Mouse (Mus musculus): ENCODE results near the gene Olfr320. TPM values are rescaled to one million over a fixed set of nuclear protein-coding genes. Genes with fewer than 3 reads are reported as not detected.
"Not testable (repeated sequence)": the region's sequence is repeated elsewhere in the genome, so short reads cannot be mapped to it uniquely, and the experiment has no call there.

Olfr320 gene
- polyA plus RNA-seq, 1 experiment from 2014 or later = not detected

- ATAC-seq (ENCODE audit: low FRiP score) (no peak), DNase-seq (ENCODE audit: low spot score) (no peak)
- Histone ChIP-seq H3K36me3 (ENCODE audit: control insufficient read depth, insufficient read depth, low read length) (no peaks in the 10 kb centered on the region), H3K4me2 (replicated peaks; ENCODE audit: low read depth, low read length) (no peak overlapping the region), H3K4me1 (replicated peaks; ENCODE audit: control insufficient read depth, insufficient read depth, low read length) (no peaks in the 10 kb centered on the region), H3K9me3 (ENCODE audit: control insufficient read depth, low read length) (no peaks in the 10 kb centered on the region), H3K4me3 (ENCODE audit: low read depth, low read length) (no peak overlapping the region), H3K27me3 (ENCODE audit: control insufficient read depth, insufficient read depth, low read length) (no peaks in the 10 kb centered on the region), H3K9ac (ENCODE audit: low read depth, low read length) (no peak overlapping the region), H3K27ac (ENCODE audit: low read depth, low read length) (no peak overlapping the region)
- 87% methylated on average over 3 of the region's 3 CpGs for WGBS
Measured at GRCm38 (mm10) chr11:58655151-58655550, 25.7 kb upstream of the Olfr320 start.

- H3K9ac ChIP-seq (ENCODE audit: low read depth, low read length) = no peak within 1 kb of the TSS
- ATAC-seq (ENCODE audit: low FRiP score) (no peak), DNase-seq (ENCODE audit: low spot score) (no peak)
- no peak within 1 kb of the TSS for H3K4me2 ChIP-seq (replicated peaks; ENCODE audit: low read depth, low read length)
- no peaks in the 10 kb centered on the region for H3K27me3 ChIP-seq (ENCODE audit: control insufficient read depth, insufficient read depth, low read length)
- 89% methylated on average over 4 of the region's 4 CpGs for WGBS
- H3K9me3 ChIP-seq (ENCODE audit: control insufficient read depth, low read length) = no peaks in the 10 kb centered on the region
- H3K4me3 ChIP-seq (ENCODE audit: low read depth, low read length) = no peak within 1 kb of the TSS
- H3K36me3 ChIP-seq (ENCODE audit: control insufficient read depth, insufficient read depth, low read length) = no peaks in the 10 kb centered on the region
- no peaks in the 10 kb centered on the region for H3K4me1 ChIP-seq (replicated peaks; ENCODE audit: control insufficient read depth, insufficient read depth, low read length)
- no peak within 1 kb of the TSS for H3K27ac ChIP-seq (ENCODE audit: low read depth, low read length)
Measured at GRCm38 (mm10) chr11:58658596-58658995, 22.3 kb upstream of the Olfr320 start, which contains the start of gene Olfr322. Olfr322 (plus strand) TSS chr11:58658782.

- ATAC-seq (ENCODE audit: low FRiP score) (no peak), DNase-seq (ENCODE audit: low spot score) (no peak)
- Histone ChIP-seq H3K27me3 (ENCODE audit: control insufficient read depth, insufficient read depth, low read length) (no peaks in the 10 kb centered on the region), H3K4me2 (replicated peaks; ENCODE audit: low read depth, low read length) (no peak overlapping the region), H3K9ac (ENCODE audit: low read depth, low read length) (no peak overlapping the region), H3K27ac (ENCODE audit: low read depth, low read length) (no peak overlapping the region), H3K4me1 (replicated peaks; ENCODE audit: control insufficient read depth, insufficient read depth, low read length) (no peaks in the 10 kb centered on the region), H3K36me3 (ENCODE audit: control insufficient read depth, insufficient read depth, low read length) (no peaks in the 10 kb centered on the region), H3K4me3 (ENCODE audit: low read depth, low read length) (no peak overlapping the region), H3K9me3 (ENCODE audit: control insufficient read depth, low read length) (no peaks in the 10 kb centered on the region)
Measured at GRCm38 (mm10) chr11:58669252-58669651, 11.6 kb upstream of the Olfr320 start.

GRCm38 (mm10) chr11:58671825-58672224 is 9.1 kb upstream of the Olfr320 start:
- 54% methylated on average over 4 of the region's 4 CpGs for WGBS
- no peaks in the 10 kb centered on the region for H3K27me3 ChIP-seq (ENCODE audit: control insufficient read depth, insufficient read depth, low read length)
- no peak overlapping the region for H3K4me3 ChIP-seq (ENCODE audit: low read depth, low read length)
- no peak overlapping the region for H3K27ac ChIP-seq (ENCODE audit: low read depth, low read length)
- ATAC-seq (ENCODE audit: low FRiP score) = no peak
- no peak for DNase-seq (ENCODE audit: low spot score)
- no peaks in the 10 kb centered on the region for H3K36me3 ChIP-seq (ENCODE audit: control insufficient read depth, insufficient read depth, low read length)
- H3K9me3 ChIP-seq (ENCODE audit: control insufficient read depth, low read length) = no peaks in the 10 kb centered on the region
- H3K4me1 ChIP-seq (replicated peaks; ENCODE audit: control insufficient read depth, insufficient read depth, low read length) = no peaks in the 10 kb centered on the region
- H3K4me2 ChIP-seq (replicated peaks; ENCODE audit: low read depth, low read length) = no peak overlapping the region
- H3K9ac ChIP-seq (ENCODE audit: low read depth, low read length) = no peak overlapping the region

GRCm38 (mm10) chr11:58698862-58699261 is 18.0 kb downstream of the Olfr320 start, which contains the start of gene Olfr319:
Olfr319 (plus strand) TSS chr11:58699162.
- Histone ChIP-seq H3K27ac (ENCODE audit: low read depth, low read length) (no peak within 1 kb of the TSS), H3K9ac (ENCODE audit: low read depth, low read length) (no peak within 1 kb of the TSS), H3K36me3 (ENCODE audit: control insufficient read depth, insufficient read depth, low read length) (no peaks in the 10 kb centered on the region), H3K4me3 (ENCODE audit: low read depth, low read length) (no peak within 1 kb of the TSS), H3K27me3 (ENCODE audit: control insufficient read depth, insufficient read depth, low read length) (no peaks in the 10 kb centered on the region), H3K4me2 (replicated peaks; ENCODE audit: low read depth, low read length) (no peak within 1 kb of the TSS), H3K4me1 (replicated peaks; ENCODE audit: control insufficient read depth, insufficient read depth, low read length) (no peaks in the 10 kb centered on the region), H3K9me3 (ENCODE audit: control insufficient read depth, low read length) (no peaks in the 10 kb centered on the region)
- 91% methylated on average over 3 of the region's 3 CpGs for WGBS
- ATAC-seq (ENCODE audit: low FRiP score) (no peak), DNase-seq (ENCODE audit: low spot score) (no peak)

GRCm38 (mm10) chr11:58709086-58709485 is 28.2 kb downstream of the Olfr320 start:
- H3K4me2 ChIP-seq (replicated peaks; ENCODE audit: low read depth, low read length) = no peak overlapping the region
- H3K9me3 ChIP-seq (ENCODE audit: control insufficient read depth, low read length) = no peaks in the 10 kb centered on the region
- H3K4me3 ChIP-seq (ENCODE audit: low read depth, low read length) = no peak overlapping the region
- DNase-seq (ENCODE audit: low spot score) (no peak), ATAC-seq (ENCODE audit: low FRiP score) (no peak)
- no peaks in the 10 kb centered on the region for H3K27me3 ChIP-seq (ENCODE audit: control insufficient read depth, insufficient read depth, low read length)
- no peak overlapping the region for H3K27ac ChIP-seq (ENCODE audit: low read depth, low read length)
- 86% methylated on average over 11 of the region's 11 CpGs for WGBS
- no peaks in the 10 kb centered on the region for H3K36me3 ChIP-seq (ENCODE audit: control insufficient read depth, insufficient read depth, low read length)
- no peaks in the 10 kb centered on the region for H3K4me1 ChIP-seq (replicated peaks; ENCODE audit: control insufficient read depth, insufficient read depth, low read length)
- no peak overlapping the region for H3K9ac ChIP-seq (ENCODE audit: low read depth, low read length)

- not testable (repeated sequence) for H3K27ac ChIP-seq (ENCODE audit: low read depth, low read length); H3K9ac ChIP-seq (ENCODE audit: low read depth, low read length); H3K9me3 ChIP-seq (ENCODE audit: control insufficient read depth, low read length); H3K4me1 ChIP-seq (replicated peaks; ENCODE audit: control insufficient read depth, insufficient read depth, low read length); DNase-seq (ENCODE audit: low spot score); H3K4me2 ChIP-seq (replicated peaks; ENCODE audit: low read depth, low read length); H3K27me3 ChIP-seq (ENCODE audit: control insufficient read depth, insufficient read depth, low read length); H3K4me3 ChIP-seq (ENCODE audit: low read depth, low read length); H3K36me3 ChIP-seq (ENCODE audit: control insufficient read depth, insufficient read depth, low read length); ATAC-seq (ENCODE audit: low FRiP score)
- 89% methylated on average over 6 of the region's 7 CpGs for WGBS
Measured at GRCm38 (mm10) chr11:58717723-58718122, 36.8 kb downstream of the Olfr320 start.

GRCm38 (mm10) chr11:58719701-58720100 is 38.8 kb downstream of the Olfr320 start:
- H3K36me3 ChIP-seq (ENCODE audit: control insufficient read depth, insufficient read depth, low read length) = no peaks in the 10 kb centered on the region
- no peaks in the 10 kb centered on the region for H3K4me1 ChIP-seq (replicated peaks; ENCODE audit: control insufficient read depth, insufficient read depth, low read length)
- H3K4me3 ChIP-seq (ENCODE audit: low read depth, low read length) = no peak overlapping the region
- no peaks in the 10 kb centered on the region for H3K9me3 ChIP-seq (ENCODE audit: control insufficient read depth, low read length)
- H3K27me3 ChIP-seq (ENCODE audit: control insufficient read depth, insufficient read depth, low read length) = no peaks in the 10 kb centered on the region
- no peak overlapping the region for H3K27ac ChIP-seq (ENCODE audit: low read depth, low read length)
- no peak overlapping the region for H3K9ac ChIP-seq (ENCODE audit: low read depth, low read length)
- no peak for ATAC-seq (ENCODE audit: low FRiP score)
- DNase-seq (ENCODE audit: low spot score) = no peak
- H3K4me2 ChIP-seq (replicated peaks; ENCODE audit: low read depth, low read length) = no peak overlapping the region
- 85% methylated on average over 4 of the region's 4 CpGs for WGBS

GRCm38 (mm10) chr11:58723914-58724313 is 43.0 kb downstream of the Olfr320 start, which contains the start of gene Olfr318:
Olfr318 (minus strand) TSS chr11:58724014.
- DNase-seq (ENCODE audit: low spot score) (no peak), ATAC-seq (ENCODE audit: low FRiP score) (no peak)
- no peaks in the 10 kb centered on the region for H3K4me1 ChIP-seq (replicated peaks; ENCODE audit: control insufficient read depth, insufficient read depth, low read length)
- H3K9me3 ChIP-seq (ENCODE audit: control insufficient read depth, low read length) = no peaks in the 10 kb centered on the region
- H3K36me3 ChIP-seq (ENCODE audit: control insufficient read depth, insufficient read depth, low read length) = no peaks in the 10 kb centered on the region
- H3K27me3 ChIP-seq (ENCODE audit: control insufficient read depth, insufficient read depth, low read length) = no peaks in the 10 kb centered on the region
- H3K4me3 ChIP-seq (ENCODE audit: low read depth, low read length) = no peak within 1 kb of the TSS
- no peak within 1 kb of the TSS for H3K4me2 ChIP-seq (replicated peaks; ENCODE audit: low read depth, low read length)
- H3K27ac ChIP-seq (ENCODE audit: low read depth, low read length) = no peak within 1 kb of the TSS
- H3K9ac ChIP-seq (ENCODE audit: low read depth, low read length) = no peak within 1 kb of the TSS
